Mouse (Mus musculus) G1E-ER4 (cell line): Measurements from ENCODE around the gene D130052B06Rik. TPM values are rescaled to one million over a fixed set of nuclear protein-coding genes. Genes with fewer than 3 reads are reported as not detected.

Experiments used
- GATA1 ChIP-seq: IDR thresholded peaks from one replicate; pipeline ENCODE4 v1.8.0; 2012; ENCODE audit warnings: low read length, inconsistent platforms
- polyA plus RNA-seq: library from polyadenylated mRNA; stranded (reverse); fragments of >175 nt; gene quantifications from 2 replicates; pipeline ENCODE4 v1.2.3, GENCODE M21; 2012

D130052B06Rik gene
- polyA plus RNA-seq, result not detected in 2 replicates

DNA sequence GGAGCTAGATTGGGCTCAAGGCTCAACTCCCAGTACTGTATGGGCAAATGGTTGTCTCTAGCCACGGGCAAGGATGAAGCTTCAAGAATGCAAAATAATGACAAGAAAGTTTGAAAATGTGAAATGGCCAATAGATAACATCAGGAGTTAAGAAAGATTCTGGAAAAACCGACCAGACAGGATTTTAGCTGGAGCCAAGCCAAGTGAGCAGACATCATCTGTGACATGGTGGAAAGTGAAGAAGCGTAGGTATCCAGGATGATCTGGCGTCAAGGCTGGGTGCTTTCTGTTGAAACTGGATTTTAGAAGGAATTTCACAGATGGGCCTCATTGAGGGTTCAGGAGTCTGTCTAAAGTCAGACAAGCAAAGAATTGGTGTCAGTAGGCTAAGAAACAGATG is at the start of gene D130052B06Rik:
D130052B06Rik (plus strand) TSS at position 317 of the 400 bp plus-strand sequence.
- no peak for TF ChIP-seq GATA1

DNA sequence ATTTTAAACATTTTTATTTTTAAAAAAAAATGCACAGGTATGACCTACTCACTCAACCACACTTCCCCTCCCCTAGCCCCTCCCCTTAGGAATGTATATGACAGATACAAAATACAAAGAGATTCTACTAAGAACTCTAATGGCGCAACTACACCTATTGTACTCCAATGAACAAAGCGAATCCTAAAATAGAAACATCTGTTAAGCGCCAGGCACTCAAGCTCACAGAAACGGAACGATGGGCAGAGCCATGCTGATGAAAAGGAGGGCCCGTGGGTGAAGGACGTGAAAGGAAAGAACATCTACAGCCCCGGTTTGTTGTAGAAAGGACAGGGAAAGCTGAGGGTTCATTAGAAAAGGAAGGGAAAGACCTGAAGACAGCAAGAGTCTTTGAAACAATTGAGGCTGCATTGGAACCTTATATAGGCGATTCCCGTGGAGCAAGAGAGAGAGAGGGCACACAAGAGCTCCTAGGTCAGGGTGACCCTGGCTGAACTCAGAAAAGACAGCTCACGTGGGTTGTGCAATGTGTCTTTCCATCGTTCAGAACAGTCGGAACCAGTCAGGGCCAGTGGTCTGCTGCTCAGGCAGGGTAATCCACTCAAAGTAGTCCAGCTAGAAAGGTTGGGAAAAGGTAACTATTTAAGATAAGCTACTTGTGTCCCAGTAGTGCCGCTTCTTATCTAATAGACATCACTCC is 48.1 kb upstream of the D130052B06Rik start:
- TF ChIP-seq GATA1, result no peak

- TF ChIP-seq GATA1, result no peak
These were observed 45.0 kb upstream of the D130052B06Rik start for GRCm38 (mm10) chr11:33554123-33554522.

- TF ChIP-seq GATA1, result no peak
These were observed 35.2 kb upstream of the D130052B06Rik start for GRCm38 (mm10) chr11:33563921-33564320.

DNA sequence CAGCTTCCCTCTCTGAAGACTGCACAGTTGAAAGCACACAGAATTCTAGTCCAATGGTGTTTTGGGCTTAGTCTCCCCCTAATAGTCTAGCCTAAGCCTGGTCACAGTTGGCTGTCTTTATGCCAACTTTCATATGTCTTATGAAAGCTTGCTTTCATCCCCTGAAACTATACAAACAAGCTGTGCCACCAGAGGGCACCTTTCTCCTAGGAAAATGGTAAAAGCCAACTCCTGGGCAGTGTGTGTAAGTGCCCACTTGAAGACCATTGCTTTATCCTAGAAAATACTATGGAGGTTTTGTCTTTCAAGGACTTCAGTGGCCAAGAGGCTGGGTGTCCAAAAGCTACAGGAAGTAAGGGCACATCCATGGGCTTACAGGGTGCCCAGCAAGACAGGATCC is 28.7 kb upstream of the D130052B06Rik start:
- no peak for TF ChIP-seq GATA1

GRCm38 (mm10) chr11:33574944-33575343 is 24.2 kb upstream of the D130052B06Rik start:
- no peak for TF ChIP-seq GATA1

- no peak for TF ChIP-seq GATA1
These were observed 20.2 kb upstream of the D130052B06Rik start, which contains the start of gene Gabrp for GRCm38 (mm10) chr11:33578859-33579258. Gene Gabrp, minus strand, starts transcription at chr11:33578959.

GRCm38 (mm10) chr11:33579621-33580020 is 19.5 kb upstream of the D130052B06Rik start:
- no peak for TF ChIP-seq GATA1

- TF ChIP-seq GATA1, result no peak
These were observed 12.5 kb upstream of the D130052B06Rik start for GRCm38 (mm10) chr11:33586614-33587013.

- no peak for TF ChIP-seq GATA1
These were observed 8.3 kb upstream of the D130052B06Rik start for GRCm38 (mm10) chr11:33590771-33591170.

- TF ChIP-seq GATA1, result no peak
These were observed 6.3 kb upstream of the D130052B06Rik start for GRCm38 (mm10) chr11:33592826-33593225.

DNA sequence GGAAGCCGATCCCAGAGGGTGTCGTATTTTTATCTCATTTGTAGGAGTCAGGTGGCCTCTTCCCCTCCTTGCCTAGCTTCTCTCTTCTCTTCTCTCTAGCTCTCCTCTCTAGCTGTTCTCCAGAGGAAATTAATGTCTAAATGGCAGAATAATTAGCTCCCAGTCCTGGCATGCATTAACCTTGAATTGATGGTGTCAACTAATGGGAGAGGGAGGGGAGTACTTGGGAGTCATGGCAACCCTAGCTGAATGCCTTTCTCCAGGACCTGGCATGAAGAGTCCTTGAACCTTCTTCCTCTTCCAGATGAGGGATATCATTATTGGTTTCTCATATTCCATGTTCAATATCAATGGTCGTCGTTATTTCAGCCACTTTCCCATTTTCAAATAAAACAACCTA is 2.4 kb upstream of the D130052B06Rik start:
- no peak for TF ChIP-seq GATA1

- no peak for TF ChIP-seq GATA1
These were observed 4.1 kb downstream of the D130052B06Rik start for GRCm38 (mm10) chr11:33603174-33603573.

- no peak for TF ChIP-seq GATA1
These were observed 8.7 kb downstream of the D130052B06Rik start for GRCm38 (mm10) chr11:33607784-33608183.

- no peak for TF ChIP-seq GATA1
These were observed 15.1 kb downstream of the D130052B06Rik start for GRCm38 (mm10) chr11:33614218-33614617.

GRCm38 (mm10) chr11:33627136-33627742 is 28.1 kb downstream of the D130052B06Rik start:
- no peak for TF ChIP-seq GATA1

DNA sequence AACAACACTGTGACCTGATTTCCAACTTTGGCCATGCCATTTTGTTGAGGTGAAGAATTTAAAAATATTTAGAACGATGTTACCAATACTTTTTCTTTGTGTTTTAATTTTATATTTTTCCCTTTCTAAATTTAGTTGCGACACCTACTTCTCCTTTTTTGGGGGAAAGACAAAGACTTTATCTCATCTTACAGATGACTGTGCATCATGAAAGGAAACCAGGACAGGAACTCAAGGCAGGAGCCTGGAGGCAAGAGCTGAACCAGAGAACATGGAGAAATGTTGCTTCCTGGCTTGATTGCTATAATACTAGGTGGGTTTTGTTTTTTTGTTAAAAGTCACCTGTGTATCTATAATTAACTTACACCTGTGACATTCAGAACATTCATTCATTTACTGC is 38.0 kb downstream of the D130052B06Rik start:
- no peak for TF ChIP-seq GATA1
